Mouse (Mus musculus): ENCODE measurements around the gene Fgd6.

Fgd6 gene

GRCm38 (mm10) chr10:94095743-94096465 is 60.1 kb downstream of the Fgd6 start:
- no peak for DNase-seq (ENCODE audit: low read depth, low spot score)

GRCm38 (mm10) chr10:94097081-94097845 is 61.5 kb downstream of the Fgd6 start:
- DNase-seq (ENCODE audit: low read depth, low spot score) = no peak

GRCm38 (mm10) chr10:94098100-94098499 is 62.3 kb downstream of the Fgd6 start:
- DNase-seq (ENCODE audit: low read depth, low spot score) = no peak

DNA sequence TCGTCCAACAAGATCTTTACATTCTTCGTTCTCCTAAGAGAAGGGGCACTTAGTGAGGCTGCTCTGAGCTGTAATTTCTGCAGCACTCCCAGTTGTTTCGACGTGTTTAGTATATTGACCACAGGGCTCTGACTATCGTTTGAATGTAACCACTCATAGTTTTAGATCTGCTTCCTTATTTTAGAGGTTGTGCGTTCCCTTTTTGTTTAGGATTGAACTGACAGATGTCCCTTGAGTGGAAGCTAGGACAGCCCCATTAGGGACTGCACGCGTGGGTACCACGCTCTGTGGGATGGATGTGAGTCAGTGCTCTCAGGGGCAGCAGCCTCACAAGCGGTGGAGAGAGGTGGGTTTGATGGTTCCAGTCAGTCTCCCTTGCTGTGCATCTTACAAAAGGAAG is 69.7 kb downstream of the Fgd6 start:
- DNase-seq (ENCODE audit: low read depth, low spot score) = no peak

GRCm38 (mm10) chr10:94107168-94107567 is 71.4 kb downstream of the Fgd6 start:
- DNase-seq (ENCODE audit: low read depth, low spot score) = peak; percentile 49

DNA sequence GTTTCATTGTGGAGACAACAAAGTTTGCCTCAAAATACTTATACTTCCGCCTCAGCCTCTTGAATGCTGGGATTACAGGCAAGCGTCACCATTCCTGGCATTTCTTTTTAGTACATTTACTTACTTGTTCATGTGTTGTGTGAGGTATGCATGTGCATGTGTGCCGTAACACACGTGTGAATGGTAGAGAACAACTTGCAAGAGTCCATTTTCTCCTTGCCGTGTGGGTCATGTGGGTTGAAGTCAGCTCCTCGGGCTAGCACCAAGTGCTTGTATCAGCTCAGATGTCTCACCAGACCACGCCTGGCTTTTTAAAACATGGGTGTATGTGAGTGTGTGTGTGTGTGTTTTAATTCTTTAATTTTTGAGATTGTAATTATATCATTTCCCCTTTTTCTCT is 71.8 kb downstream of the Fgd6 start:
- no peak for DNase-seq (ENCODE audit: low read depth, low spot score)

GRCm38 (mm10) chr10:94108791-94109190 is 73.0 kb downstream of the Fgd6 start:
- DNase-seq (ENCODE audit: low read depth, low spot score) = no peak

DNA sequence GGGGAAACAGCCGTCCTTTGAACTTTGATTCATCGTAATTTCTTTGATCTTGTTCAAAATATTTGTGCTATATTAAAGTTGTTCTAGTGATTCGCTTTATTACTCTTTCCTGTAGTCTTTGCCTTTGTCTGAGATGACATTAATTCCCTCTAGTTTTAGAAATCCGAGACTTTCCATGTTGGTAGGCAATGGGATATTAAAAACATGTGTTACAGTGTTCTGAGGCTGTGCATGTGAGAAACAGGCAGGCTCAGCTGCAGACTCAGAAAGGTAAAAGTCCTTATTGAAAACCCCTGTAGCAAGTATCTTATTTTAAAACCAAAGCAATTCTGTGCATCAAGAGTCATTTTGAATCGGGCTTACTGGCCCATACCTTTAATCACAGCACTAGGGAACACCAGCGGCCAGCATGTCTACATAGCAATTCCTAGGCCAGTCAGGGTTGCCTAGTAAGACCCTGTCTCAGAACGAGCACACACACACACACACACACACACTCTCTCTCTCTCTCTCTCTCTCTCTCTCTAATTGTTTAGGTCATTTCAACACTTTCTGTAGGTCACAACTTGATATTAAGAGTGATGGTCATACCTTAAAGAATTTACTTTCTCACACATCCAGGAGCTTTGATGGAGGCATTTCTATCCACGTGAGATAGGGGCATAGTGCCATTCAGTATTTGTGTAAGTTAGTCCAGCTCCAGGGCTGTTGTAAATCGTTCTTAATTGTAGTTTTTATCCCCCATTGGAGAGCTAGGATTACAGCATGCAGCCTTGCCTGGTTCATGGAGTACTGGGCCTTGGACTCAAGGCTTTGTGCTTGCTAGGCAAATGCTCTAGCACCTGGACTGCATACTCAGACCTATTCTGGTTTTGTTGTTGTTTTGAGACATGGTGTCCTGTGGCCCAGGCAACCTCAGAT is 75.3 kb downstream of the Fgd6 start:
- no peak for DNase-seq (ENCODE audit: low read depth, low spot score)

DNA sequence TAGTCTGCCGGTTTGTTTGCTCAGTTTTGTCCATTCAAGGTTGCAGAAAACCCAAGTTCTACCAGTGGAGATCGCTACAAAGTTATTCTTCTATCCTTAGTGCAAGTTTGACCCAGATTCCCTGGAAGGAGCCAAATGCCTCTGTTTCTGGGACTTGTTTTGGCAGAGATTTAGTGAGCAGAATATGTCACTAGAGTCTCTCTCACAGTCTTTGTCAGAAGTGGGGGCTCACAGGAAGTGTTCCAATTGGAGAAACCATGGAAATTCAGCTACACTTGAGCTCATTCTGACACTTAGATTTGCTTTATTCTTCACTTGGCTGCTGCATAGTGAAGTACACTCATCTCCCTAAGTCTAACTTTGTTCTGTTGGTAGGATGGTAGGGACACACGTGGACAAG is 76.4 kb downstream of the Fgd6 start:
- no peak for DNase-seq (ENCODE audit: low read depth, low spot score)

DNA sequence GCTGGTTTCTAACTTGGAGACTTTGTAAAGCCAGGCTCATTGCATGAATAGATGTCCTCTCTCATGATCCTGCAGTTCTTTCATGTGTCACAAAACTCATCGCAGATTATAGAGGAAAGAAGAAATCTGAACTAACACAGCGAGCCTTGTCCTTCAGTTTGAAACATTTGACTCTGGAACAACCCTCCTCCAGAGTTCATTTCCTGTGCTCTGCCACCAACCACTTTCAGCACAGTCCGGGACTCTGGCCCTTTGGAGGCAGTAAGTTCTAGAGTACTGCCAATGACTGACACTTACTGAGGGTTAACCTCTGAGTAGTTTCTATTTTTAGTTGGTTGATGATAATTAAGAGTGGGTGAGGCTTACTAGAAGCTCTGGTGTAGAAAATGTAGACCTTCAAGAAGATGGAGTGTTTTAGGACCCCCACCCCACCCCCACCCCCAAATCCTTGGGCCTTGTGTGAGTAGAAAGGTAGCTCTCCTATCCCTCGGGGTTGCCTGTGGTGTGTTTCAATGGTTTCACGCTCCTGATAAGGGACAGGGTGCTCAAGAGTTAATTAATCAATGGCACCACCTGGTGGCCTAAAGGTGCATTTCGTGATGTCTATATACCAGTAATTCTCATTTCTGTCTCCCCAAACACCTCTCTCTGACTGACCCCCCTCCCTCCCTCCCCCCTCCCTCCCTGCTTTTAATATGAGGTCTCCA is 80.2 kb downstream of the Fgd6 start:
- DNase-seq (ENCODE audit: low read depth, low spot score) = peak; percentile 58

- no peak for DNase-seq (ENCODE audit: low read depth, low spot score)
Measured at GRCm38 (mm10) chr10:94116781-94117340, 81.1 kb downstream of the Fgd6 start.

- no peak for DNase-seq (ENCODE audit: low read depth, low spot score)
Measured at GRCm38 (mm10) chr10:94117916-94118315, 82.1 kb downstream of the Fgd6 start.

GRCm38 (mm10) chr10:94118993-94119392 is 83.2 kb downstream of the Fgd6 start:
- no peak for DNase-seq (ENCODE audit: low read depth, low spot score)

- no peak for DNase-seq (ENCODE audit: low read depth, low spot score)
Measured at GRCm38 (mm10) chr10:94120676-94121075, 84.9 kb downstream of the Fgd6 start.

- DNase-seq (ENCODE audit: low read depth, low spot score) = peak; percentile 36
Measured at GRCm38 (mm10) chr10:94122595-94122994, 86.8 kb downstream of the Fgd6 start.

- no peak for DNase-seq (ENCODE audit: low read depth, low spot score)
Measured at GRCm38 (mm10) chr10:94123581-94123980, 87.8 kb downstream of the Fgd6 start.

GRCm38 (mm10) chr10:94124376-94124775 is 88.6 kb downstream of the Fgd6 start:
- no peak for DNase-seq (ENCODE audit: low read depth, low spot score)

DNA sequence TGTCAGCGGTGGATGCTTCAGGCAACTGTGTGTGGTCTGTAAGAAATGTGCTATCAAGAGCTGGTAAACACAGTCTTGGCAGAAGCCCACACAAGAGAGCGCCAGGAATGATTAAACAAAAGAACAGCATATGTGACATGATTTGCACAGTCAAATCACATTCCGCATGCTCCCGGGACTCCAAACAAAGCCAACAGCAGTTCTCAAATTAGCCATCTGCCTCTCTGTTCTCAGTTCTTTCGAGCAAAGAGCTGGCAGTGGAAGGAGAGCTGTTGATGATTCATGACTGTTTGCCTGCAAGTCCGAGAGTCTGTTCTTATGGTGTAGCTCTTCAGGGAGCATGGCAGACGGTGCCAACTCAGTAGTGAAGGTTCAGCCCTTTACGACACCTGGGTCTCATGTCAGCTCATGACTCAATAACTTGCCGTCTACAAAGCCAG is 93.9 kb downstream of the Fgd6 start:
- DNase-seq (ENCODE audit: low read depth, low spot score) = no peak

DNA sequence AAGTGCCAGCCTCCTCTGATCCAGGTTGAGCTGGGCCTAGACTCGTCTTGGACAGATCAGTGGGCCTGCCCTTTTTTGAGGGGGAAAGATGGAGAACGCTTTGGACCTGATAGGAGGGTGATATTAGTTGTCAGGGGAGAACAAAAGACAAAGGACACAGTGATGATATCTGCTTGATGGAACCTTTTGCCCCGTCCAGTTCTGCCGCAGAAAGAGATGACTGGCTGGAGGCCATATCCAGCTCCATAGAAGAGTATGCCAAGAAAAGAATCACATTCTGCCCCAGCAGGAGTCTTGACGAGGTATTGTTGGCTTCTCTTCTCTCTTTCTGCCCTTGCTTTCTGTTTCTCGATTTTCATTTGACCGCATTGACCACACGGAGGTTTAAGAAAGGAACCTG is 97.3 kb downstream of the Fgd6 start:
- no peak for DNase-seq (ENCODE audit: low read depth, low spot score)

GRCm38 (mm10) chr10:94133674-94134073 is 97.9 kb downstream of the Fgd6 start:
- DNase-seq (ENCODE audit: low read depth, low spot score) = no peak
